Mouse (Mus musculus) MN1 (cell line): ENCODE data around the gene Sbf1.

ENCODE experiments used
- DNase-seq: peaks from one replicate; pipeline ENCODE4 v3.0.0-alpha.2; 2016; ENCODE audit warnings: low spot score

The Sbf1 gene

DNA sequence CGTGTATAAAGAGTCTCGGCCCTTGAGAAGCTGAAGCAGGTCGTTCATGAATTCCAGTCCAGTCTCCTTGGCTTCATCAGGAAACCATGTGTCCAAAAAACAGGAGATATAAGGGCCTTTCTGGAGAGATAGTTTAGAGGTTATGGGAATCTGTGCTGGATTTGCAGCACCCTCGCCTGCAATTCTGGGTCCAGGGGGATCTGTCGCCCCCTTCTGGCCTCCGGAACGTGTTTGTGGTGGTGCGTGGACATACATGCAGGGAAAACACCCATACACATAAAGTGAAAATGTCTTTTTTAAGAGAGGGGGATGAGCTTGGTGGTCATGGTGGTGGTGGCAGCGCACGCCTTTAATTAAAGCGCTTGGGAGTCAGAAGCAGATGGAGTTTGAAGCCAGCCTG is 1.0 kb upstream of the Sbf1 start:
- peak; percentile 29 for DNase-seq

- DNase-seq = peak; percentile 72
Observed at GRCm38 (mm10) chr15:89314511-89315189, 461 bp downstream of the Sbf1 start.

GRCm38 (mm10) chr15:89314107-89314506 is 1.0 kb downstream of the Sbf1 start:
- DNase-seq = peak; percentile 66

GRCm38 (mm10) chr15:89313359-89313758 is 1.8 kb downstream of the Sbf1 start:
- no peak for DNase-seq

DNA sequence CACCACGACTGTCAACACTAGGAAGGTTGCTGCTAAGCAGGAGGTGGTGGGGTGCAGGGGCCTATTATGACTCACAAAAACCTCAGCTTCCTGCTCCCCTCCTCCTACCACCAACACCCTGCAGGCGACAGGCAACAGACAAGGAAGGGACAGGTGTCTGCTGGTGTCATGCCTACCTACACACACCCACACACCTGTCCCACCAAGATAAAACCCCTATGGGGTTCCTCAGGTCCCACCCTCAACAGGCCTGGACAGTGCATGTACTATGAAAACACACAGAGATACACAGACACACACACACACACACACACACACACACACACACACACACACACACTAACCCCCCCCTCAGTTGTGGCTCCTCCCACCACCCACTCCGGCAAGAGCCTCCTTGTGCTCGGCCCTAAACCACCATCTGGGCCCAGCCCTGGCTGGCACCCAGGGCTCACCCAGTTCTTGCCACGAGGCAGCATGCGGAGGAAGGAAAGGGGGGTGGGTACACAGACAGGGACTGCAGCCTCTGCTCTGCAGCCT is 5.1 kb downstream of the Sbf1 start:
- peak; percentile 63 for DNase-seq

DNA sequence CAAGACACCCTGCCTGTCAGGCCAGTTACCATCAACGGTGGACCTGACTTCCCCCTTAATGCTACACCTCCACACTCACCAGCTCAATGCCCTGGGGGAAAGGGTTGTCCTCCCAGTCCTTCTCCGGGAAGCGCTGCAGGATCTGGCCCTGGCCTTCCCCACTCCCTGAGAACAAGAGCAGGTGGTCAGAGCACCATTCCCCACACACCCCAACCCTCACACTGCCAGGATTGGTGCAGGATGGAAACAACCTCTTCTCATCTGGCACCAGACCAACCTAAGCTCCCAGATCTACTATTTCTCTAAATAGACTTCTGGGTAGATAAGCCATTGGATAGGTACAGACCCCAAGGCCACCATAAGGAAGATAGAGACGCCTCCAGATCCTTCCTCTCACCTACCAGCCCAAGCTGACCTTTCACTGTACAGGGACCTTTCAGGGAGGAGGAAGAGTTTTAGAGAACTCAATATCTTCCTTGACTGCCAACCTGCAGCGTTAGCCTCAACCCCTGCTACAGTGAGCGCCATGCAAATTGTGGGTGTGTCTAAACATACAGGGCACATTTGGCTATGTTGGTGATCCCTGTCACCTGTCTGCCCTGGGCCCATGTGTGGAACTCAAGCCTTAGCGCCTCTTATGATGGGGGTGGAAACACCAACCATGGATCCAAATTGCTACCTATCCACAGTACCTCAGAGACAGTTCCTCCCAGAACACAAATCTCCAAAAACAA is 6.5 kb downstream of the Sbf1 start:
- DNase-seq = no peak

DNA sequence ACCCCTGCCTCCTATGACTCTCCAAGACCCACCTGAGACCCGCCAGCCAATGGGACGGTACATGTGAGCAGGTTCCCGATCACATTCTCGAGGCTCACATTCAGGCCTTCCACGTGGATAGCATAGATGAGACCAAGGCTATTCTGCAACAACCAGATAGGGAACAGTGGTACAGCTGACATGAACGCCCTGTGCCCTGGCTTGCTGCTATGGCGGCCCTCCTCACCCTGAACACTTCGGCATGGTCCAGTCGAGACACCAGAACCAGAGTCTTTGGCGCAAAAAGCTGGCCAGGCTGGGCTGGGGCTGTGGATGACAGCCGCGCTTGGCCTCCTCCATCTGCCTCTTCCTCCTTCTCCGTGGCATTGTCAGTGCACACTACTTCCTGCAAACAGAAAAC is 7.7 kb downstream of the Sbf1 start:
- DNase-seq = no peak

DNA sequence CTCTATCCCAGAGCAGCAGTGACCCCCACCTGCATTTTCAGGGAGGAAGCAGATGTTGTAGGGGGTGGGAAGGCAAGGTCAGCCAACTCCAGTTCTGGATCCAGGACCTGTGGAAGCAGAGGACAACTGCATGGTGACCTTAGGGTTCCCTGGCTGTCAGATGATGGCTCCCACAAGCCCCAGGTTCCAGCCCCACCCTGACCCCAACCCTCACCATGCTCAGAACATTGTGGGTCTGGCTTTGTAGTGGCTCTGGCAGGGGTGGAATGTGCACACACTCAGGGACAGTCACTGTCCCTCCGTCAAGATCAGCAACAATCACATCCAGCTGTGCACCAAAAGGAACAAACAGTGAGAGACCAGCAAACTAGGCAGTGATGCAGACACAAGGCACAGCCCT is 9.1 kb downstream of the Sbf1 start:
- DNase-seq = no peak

- no peak for DNase-seq
Observed at GRCm38 (mm10) chr15:89300600-89300999, 14.5 kb downstream of the Sbf1 start.

DNA sequence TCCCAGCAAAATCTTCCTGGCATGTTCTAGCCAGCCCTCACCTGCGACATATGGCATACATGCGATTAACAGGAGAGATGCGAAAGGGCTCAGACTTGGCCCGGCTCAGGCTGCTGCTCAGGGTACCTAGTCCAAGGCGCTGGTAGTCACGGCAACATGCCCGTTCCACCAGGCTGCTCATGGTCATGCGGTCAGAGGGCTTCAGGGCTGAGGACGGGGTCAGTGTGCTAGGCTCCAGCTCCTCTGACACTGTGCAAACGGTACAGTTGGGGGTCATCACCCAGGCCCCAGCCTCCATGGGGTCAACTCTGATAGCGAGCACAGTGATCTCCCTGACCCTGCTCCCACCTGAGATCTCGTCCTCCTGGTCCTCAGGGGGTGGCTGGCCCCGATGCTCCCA is 14.9 kb downstream of the Sbf1 start:
- no peak for DNase-seq

GRCm38 (mm10) chr15:89297695-89298094 is 17.4 kb downstream of the Sbf1 start:
- DNase-seq = no peak

DNA sequence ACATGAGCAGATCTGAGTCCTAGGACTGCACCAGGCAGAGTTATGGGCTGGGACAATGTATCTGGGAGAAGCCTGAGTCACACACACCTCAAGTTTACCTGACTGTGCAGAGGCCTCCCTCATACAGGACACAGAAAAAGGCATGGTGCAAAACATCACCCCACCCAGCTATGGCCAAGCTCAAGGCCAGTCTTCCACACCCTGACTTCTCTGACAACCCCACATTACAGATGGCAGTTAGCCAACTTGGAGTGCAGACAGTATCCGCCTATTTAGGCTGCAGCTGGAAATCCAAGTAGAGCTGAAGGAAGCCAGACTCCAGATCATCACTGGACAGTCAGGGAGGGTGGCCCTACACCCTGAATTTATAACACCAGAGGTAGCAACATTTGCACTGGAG is 18.6 kb downstream of the Sbf1 start:
- DNase-seq = peak; percentile 81

DNA sequence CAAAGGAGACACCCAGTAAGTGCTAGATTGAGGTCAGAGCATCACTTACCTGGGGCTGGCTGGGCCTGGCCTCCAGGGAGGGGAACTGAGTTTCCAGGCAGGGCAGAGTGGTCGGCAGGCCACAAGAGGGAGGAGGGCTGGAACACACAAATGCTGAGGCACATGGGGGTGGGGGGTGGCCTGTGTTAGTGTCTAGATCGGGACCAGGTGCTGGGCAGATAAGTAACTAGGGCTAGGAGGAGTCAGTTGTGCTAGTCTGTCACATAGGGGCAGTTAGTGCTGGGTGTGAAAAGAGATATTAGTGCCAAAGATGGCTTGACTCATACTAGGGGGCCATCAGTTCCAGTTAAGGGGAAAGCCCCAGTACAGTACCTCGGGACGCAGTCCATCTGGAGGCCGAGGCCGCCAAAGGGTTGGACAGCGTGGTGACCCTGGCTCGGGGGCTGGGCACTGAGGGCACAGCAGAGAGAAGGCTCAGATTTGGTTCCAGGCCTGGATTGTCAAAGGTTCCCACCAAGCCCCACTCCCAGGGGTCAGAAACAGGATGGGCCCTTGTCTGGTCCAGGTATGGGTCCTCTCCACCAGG is 19.4 kb downstream of the Sbf1 start:
- DNase-seq = no peak

DNA sequence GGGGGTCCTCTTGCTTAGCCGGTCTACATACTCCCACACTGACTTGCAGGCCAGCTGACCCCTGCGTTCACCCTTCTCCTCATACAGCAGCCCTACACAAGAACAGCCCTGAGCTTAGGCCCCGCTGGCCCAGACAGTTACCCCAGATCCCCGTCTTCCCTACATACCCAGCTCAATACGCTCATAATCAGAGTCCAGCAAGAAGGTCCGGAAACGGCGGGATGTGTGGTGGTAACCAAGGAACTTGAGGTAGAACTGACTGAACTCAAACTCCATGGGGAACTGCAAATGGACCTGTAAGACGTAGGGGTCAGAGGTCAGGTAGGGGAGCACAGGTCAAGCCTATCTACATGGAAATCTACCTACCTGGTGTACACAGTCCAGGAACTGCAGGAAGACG is 21.3 kb downstream of the Sbf1 start:
- DNase-seq = no peak

- DNase-seq = no peak
Observed at GRCm38 (mm10) chr15:89292795-89293194, 22.3 kb downstream of the Sbf1 start.

DNA sequence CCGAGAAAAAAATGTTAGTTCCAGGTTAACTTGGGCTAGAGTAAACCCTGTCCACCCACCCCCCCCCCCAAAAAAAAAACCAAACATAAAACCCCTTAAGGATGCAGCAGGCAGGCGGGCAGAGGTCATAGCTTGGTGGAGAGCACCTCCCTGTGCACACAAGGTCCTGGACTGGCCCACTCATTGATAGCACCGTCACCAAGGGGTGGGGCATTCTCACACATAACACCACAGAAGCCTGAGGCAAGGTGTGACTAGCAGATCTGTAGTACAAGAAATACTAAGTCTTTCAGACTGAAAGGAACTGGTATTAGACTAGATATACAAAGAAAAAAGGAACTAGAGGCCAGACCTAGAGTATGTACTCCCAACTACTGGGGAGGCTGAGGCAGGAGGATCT is 23.6 kb downstream of the Sbf1 start:
- DNase-seq = no peak

DNA sequence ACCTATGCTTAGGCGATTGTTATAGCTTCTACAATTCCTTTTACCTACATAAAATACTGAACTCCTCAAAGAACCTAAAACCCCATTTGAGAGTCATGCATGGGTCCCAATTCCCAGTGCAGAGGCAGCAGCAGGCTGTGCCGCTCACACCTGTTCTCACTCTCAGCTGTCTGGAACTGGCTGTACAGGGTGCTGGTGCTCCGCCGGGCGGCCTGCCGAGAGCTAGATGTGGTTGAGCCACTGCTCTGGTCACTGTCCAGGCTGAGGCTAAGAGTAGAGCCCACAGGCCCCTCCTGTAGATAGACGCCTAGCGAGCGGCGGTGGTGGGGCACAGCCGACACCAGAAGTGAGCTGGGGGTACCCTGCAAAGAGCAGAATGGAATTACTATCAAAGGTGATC is 25.7 kb downstream of the Sbf1 start:
- DNase-seq = no peak

DNA sequence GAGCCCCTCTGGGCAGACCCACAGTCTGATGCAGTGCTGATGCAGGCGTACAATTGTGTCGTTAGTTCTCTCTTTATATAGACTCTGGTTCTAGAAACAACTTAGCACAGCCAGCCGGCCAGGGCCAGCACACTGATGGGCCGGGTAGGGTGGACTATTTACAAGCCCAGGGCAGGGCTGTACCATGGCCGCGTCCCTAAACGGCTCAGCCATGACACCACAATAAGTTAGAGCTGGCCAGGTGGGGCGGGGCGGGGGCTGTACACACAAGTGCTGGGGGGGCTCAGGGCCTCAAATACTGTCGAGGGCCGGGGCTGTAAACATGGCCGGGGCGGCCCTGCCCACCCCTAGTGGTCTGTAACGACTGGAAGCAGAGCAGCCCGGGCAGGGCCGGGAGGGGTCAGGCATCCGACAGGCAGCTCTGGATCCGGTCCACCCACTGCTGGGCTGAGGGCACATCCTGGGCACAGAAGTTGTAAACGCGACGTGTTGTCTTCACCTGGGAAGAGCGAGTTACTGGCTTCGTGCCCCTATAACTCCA is 26.8 kb downstream of the Sbf1 start:
- DNase-seq = no peak

GRCm38 (mm10) chr15:89286582-89286981 is 28.5 kb downstream of the Sbf1 start:
- no peak for DNase-seq

DNA sequence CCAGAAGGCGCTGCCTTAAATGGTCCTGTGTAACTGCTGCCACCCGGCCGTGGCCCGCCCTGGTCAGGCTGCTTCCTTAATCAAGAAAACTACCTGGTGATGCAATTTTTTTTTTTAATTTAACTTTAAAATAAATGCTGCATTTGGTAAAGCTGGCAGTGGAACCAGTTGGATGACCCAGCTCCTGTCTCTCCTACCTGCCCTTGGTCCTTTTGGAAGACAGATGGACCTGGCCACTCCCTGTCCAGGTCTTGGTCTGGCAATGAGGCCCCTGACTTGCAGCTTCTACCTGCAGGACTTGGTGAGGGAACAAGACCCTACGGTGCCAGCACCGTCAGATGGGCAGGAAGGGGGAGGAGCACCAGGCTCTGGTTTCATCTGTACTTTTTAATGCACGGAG is 29.0 kb downstream of the Sbf1 start:
- no peak for DNase-seq

- no peak for DNase-seq
Observed at GRCm38 (mm10) chr15:89285478-89285877, 29.6 kb downstream of the Sbf1 start.

GRCm38 (mm10) chr15:89285004-89285403 is 30.1 kb downstream of the Sbf1 start:
- no peak for DNase-seq

DNA sequence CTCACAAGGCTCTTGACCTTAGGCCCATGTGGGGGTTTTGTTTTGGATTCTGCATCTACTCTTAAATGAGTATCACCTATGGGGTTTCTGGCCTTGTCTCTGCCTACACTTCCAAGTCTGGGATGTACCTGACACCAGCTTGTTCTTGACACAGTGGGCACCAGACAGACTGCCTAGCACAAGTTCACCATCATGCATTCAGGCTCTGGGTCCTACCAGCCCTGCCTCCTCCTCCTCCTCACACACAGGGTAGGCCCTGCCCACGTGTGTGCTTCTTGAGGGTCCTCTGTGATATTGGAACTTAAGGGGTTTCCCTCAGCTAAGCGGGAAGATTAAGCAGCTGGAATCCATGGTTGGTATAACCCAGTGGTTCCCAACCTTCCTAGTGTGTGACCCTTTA is 31.0 kb downstream of the Sbf1 start:
- no peak for DNase-seq
